Mouse (Mus musculus) olfactory bulb, adult 2 months (tissue): Measurements from ENCODE around the gene Lalba. TPM values are rescaled to one million over a fixed set of nuclear protein-coding genes. Genes with fewer than 3 reads are reported as not detected.

Experiments used
- H3K27ac ChIP-seq: fragments of 200-500 bp; 2 replicates; pipeline ENCODE4 v1.5.1; 2012; ENCODE audit warnings: low read depth, low read length; ENCODE audit not compliant: insufficient read depth
- H3K4me1 ChIP-seq: fragments of 200-500 bp; 2 replicates; pipeline ENCODE4 v1.6.1; 2012; ENCODE audit warnings: low read length; ENCODE audit not compliant: control insufficient read depth, insufficient read depth
- H3K4me3 ChIP-seq: fragments of 200-500 bp; 2 replicates; pipeline ENCODE4 v1.5.1; 2012; ENCODE audit warnings: mild to moderate bottlenecking, low read depth, low read length, moderate library complexity; ENCODE audit not compliant: insufficient read depth
- CTCF ChIP-seq: fragments of 200-500 bp; IDR thresholded peaks from 2 replicates; pipeline ENCODE4 v1.5.1; 2012; ENCODE audit warnings: low read depth, mild to moderate bottlenecking, low read length, moderate library complexity; ENCODE audit not compliant: insufficient read depth
- POLR2A ChIP-seq: fragments of 200-500 bp; IDR thresholded peaks from 2 replicates; pipeline ENCODE4 v1.6.1; 2012; ENCODE audit warnings: mild to moderate bottlenecking, low read depth, low read length, moderate library complexity; ENCODE audit not compliant: insufficient read depth
- WGBS: fragments of 180-500 bp; shearing (Covaris S2); methylation state at CpG from one replicate; pipeline ENCODE4 v1.1.7; 2018; 5-methylcytosine and 5-hydroxymethylcytosine counted together
- polyA plus RNA-seq: library from polyadenylated mRNA; stranded (reverse); fragments of >200 nt; gene quantifications from 2 replicates; pipeline ENCODE4 v1.2.4, GENCODE M21; 2012; ENCODE audit warnings: low replicate concordance; ENCODE audit not compliant: missing spikeins, insufficient read depth, insufficient read length

The Lalba gene
- polyA plus RNA-seq, 1 experiment = not detected

DNA sequence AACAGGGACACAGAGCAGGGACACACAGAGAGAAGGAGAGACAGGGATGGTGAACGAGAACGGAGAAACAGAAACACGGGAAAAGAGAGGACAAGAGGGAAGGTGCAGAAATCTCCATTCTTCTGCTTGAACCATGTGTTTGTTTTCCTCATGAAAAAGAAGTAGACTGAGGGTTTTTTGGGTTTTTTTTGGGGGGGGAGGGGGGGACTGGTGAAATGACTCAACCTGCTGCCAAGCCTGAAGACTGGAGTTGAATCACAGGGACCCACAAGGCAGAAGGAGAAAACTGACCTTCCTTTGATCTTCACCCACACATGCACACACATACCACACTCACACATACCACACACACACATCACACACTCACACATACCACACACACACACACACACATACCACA is 20.8 kb upstream of the Lalba start:
- TF ChIP-seq POLR2A (no peak), CTCF (no peak)
- Histone ChIP-seq H3K4me3 (no peak overlapping the region), H3K27ac (no peak overlapping the region), H3K4me1 (peaks cover 3% of the 10 kb centered on the region; the same call in 1 of the 2 replicates)
- 93% methylated on average over 3 of the region's 3 CpGs for WGBS

DNA sequence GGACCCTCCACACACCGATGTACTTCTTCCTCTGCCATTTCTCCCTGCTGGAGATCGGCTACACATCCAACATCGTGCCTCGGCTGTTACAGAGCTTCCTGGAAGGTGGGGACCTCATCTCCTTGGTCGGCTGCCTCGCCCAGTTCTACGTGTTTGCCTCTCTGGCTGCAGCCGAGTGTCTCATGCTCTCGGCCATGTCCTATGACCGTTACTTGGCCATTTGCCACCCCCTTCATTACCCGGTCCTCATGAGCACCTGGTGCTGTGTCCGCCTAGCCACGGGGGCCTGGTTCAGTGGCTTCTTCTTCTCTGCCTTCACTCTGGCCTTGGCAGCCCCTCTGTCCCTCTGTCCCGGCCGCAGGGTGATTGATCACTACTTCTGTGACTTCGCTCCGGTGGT is 15.1 kb upstream of the Lalba start:
- Histone ChIP-seq H3K4me3 (no peak overlapping the region), H3K4me1 (peaks cover 3% of the 10 kb centered on the region; the same call in 1 of the 2 replicates), H3K27ac (no peak overlapping the region)
- no peak for TF ChIP-seq CTCF
- no peak for TF ChIP-seq POLR2A
- 89% methylated on average over 17 of the region's 17 CpGs for WGBS

DNA sequence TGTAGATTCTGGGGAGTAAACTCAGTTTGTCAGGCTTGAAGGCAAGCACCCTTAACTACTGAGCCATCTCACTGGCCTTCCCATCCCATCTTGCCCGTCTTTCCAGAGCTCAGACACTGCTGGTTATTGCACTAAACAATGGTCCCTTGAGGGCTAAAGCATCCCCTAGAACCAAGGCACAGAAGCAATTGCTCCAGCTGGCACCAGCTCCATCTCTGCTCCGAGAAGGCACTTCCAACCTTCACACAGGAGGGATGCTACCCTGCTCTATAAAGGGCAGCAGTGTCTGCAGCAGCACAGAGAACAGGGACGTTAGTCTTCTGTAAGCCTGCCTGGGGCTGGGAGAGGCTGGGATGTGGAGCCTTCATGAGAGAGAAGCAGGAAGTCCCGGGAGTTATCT is 9.6 kb upstream of the Lalba start, which contains the start of gene Olfr279:
TSS of gene Olfr279 (plus strand) at position 301 of the 400 bp plus-strand sequence.
- 65% methylated on average over 4 of the region's 4 CpGs for WGBS

DNA sequence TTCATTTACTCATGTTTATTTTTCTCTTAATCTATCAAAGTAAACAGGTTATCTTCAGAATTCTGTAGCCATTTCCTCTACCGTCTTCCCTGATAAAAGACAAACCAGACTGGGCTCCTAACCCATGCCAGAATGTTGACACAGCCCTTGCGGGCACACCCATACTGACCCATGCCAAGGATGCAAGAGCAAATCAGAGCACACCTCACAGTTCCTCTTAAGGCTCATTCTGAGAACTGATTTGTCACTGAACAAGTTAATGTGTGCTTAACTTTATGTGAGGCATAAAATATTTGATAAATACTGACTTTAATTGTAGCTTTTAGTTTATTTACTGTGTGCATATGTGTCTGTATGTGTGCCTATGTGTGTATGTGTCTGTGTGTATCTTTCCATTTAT is 8.8 kb upstream of the Lalba start:
- Histone ChIP-seq H3K27ac (no peak overlapping the region), H3K4me3 (no peak overlapping the region), H3K4me1 (peaks cover 2% of the 10 kb centered on the region; the same call in 1 of the 2 replicates)
- TF ChIP-seq CTCF (no peak), POLR2A (no peak)
- WGBS = 90% methylated on average over 2 of the region's 2 CpGs

More for the DNA sequence above, 9.6 kb upstream of the Lalba start, which contains the start of gene Olfr279:
- Histone ChIP-seq H3K27ac (no peak within 1 kb of the TSS), H3K4me1 (peaks cover 2% of the 10 kb centered on the region; the same call in 1 of the 2 replicates), H3K4me3 (no peak within 1 kb of the TSS)
- TF ChIP-seq CTCF = no peak
- no peak for TF ChIP-seq POLR2A

DNA sequence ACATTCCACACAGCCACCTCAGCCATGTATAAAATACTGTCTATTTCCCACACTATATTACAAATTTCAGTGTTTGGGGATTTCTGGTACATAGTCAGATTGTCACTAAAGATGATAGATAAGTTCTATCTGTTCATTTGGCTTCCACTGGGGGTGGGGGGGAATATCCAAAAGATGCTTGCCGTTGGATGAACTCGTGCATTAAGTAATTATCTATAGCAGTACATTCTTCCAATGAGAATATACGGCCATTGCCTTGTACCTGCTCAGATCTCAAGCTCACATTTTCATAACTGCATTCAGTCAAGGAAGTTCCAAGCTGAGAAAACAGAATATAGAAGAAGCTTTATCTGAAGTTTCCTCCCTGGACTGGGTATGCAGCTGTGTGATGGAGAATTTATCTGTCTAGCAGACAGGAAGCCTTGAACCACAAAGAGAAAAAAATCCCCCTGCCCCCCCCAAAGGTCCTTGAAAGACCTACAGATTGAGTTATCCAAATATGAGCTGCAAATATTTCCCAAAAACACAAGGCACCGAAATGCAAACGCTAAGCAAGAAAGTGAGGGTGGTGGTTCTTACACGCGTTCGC is 4.0 kb upstream of the Lalba start:
- WGBS = 96% methylated on average over 8 of the region's 8 CpGs
- no peak overlapping the region for H3K27ac ChIP-seq
- H3K4me3 ChIP-seq = no peak overlapping the region
- TF ChIP-seq POLR2A (no peak), CTCF (no peak)
- H3K4me1 ChIP-seq = no peaks in the 10 kb centered on the region

DNA sequence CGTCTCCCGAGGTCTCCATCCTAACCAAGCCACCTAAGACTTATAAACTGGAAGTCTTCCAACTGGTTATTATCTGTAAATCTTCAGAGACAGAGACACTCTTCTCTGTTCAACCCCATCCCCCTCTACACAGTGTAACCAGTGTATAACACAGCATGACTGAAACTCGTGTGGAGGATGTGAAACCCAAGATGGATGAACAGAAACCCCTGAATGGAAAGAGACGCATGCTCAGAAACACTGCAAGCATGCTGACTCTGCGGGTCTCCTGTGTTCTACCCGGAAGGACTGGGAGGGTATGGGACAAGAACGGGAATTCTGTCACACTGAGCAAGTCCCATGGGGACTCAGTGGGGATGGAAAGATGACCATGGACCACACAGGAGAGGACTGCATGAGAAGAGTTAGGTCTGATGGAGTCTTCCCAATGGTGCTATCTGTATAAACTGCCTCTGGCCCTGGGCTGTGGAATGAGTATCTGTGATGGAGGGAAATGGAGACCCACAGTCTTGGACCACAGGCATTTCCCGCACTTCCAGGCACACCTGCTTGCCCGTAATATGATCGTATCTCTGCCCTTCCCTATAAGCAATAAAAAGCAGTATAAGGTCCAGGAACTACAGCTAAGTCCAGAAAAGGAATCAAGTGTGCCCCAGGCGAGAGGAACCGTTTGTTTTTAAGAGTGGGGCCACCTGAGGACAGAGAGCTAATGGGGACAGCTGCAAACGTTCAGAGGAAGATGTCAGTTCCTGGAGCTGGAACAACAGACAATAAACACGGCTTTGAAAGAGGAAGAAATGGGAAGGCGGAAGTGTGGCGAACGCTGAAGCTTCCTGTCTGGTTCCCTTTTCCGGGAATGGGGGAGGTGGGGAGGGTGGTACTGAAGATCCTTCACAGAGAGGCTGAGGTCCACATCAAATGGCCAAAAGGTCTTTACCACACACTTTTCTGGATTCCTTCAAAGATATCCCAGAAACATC is 1.7 kb upstream of the Lalba start:
- no peak overlapping the region for H3K27ac ChIP-seq
- TF ChIP-seq CTCF (no peak), POLR2A (no peak)
- no peaks in the 10 kb centered on the region for H3K4me1 ChIP-seq
- 64% methylated on average over 18 of the region's 18 CpGs for WGBS
- no peak overlapping the region for H3K4me3 ChIP-seq

DNA sequence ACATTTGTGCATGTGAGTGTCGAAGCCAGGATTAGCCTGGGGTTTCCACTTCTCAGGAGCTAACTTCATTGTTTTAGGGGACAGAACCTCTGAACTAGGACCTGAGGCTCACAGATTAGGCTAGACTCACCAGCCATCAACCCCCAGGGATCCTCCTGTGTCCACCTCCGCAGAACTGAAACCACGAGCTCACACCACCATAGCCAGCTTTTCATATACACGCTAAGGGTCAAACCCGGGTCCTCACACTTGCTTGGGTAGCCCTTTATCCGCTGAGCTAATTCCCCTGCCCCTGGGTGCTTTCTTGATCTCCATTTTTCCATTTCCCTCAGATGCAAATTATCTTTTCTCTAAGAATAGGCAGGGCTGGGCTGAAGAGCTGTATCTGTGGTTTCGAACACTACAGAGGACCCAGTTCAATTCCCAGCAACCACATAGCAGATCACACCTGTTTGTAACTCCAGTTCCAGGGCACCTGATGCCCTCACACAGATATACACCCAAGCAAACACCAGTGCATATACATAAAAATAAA is 2.9 kb downstream of the Lalba start:
- Histone ChIP-seq H3K27ac (no peak overlapping the region), H3K4me1 (peaks cover 4% of the 10 kb centered on the region; the same call in 1 of the 2 replicates), H3K4me3 (no peak overlapping the region)
- 76% methylated on average over 7 of the region's 7 CpGs for WGBS
- TF ChIP-seq POLR2A (no peak), CTCF (no peak)

DNA sequence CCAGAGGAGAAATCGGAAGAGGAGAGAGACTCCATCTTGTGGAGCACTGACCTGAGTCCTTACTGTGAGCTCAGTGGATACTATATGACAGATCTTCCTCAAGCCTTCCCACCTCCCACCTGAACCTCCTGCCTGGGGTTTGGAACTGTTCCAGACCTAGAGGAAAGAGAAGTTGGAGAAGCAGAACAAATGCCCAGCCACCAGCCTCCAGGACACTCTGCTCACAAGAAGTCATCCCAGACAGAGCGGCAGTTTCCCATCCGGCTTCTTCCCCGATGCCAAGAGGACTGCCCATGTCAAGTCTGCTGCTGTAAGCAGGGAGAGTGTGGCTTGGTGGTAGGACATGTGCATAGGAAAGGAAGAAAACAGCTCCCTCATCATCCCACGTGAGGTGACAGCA is 6.2 kb downstream of the Lalba start:
- peaks cover 4% of the 10 kb centered on the region; the same call in 1 of the 2 replicates for H3K4me1 ChIP-seq
- TF ChIP-seq POLR2A = no peak
- no peak for TF ChIP-seq CTCF
- H3K4me3 ChIP-seq = no peak overlapping the region
- WGBS = 73% methylated on average over 5 of the region's 5 CpGs
- H3K27ac ChIP-seq = no peak overlapping the region
